Mouse (Mus musculus): ENCODE measurements around the gene Actr1a.

The Actr1a gene

DNA sequence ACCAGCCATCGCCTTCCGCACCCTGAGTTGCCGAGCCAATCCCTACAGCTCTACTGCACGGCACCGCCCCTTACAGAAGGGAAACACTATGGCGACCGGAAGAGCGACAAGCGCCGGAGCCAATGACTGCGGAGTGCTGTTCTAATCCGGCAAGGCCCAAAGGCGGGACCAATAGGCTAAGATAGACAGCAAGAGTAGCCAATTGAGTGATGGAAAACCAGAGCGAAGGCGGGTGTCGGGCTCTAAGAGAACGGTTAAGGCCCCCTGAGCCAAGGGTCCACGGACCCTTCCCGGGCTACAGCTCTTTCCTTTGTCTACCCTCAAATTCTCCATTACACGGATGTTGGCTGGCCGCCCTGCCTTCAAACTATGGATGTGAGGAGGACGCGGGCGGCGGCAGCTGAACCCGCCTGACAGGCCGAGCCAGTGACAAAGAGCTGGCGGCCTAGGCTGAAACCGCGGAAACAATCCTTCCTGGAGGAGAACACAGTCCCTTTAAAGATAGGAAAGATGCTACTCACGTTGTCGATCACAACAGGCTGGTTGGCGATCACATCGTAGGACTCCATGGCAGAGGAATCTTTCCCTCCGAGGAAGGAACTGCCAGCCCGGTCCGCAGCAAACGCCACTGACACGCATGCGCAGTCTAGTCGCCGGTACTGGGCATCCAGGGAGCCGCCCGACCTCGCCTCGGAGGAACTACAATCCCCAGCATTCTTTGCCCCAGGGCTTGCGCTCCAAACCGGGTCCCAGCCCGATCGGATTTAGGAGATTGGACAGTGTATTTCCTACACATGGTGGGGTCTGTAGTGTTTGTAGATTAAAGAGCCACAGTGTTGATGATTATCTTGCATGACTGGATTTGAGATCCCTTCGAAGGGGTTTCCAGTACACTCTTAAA lies at the start of gene Actr1a:
Gene Actr1a (minus strand): TSS at position 640 of the 901 bp plus-strand sequence.
- DNase-seq: peak; percentile 97

GRCm38 (mm10) chr19:46444209-46444608 lies 48.7 kb upstream of the Actr1a start:
- DNase-seq: peak; percentile 71

DNA sequence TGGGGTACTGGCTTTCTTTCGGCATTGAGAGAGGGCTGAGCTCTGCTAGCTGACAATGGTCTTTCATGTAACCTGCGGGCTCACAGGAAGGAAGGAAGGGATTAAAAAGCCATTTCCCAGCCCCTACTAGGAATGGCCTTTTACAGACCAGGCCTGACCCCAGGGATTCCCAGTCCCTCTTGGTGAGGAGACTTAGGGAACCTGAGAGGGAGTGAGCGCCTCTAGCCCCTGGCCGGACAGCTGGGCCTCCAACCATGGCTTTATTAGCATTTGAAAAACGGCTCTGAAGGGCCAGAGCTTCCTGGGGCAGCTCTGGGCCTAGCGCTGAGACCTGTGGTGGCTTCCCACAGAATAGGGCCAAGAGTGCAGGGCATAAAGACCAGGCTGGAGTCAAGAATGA lies 48.0 kb upstream of the Actr1a start:
- no peak for DNase-seq

- no peak for DNase-seq
Measured at GRCm38 (mm10) chr19:46435492-46435891, 39.9 kb upstream of the Actr1a start.

- no peak for DNase-seq
Measured at GRCm38 (mm10) chr19:46434591-46434990, 39.0 kb upstream of the Actr1a start.

GRCm38 (mm10) chr19:46434148-46434547 lies 38.6 kb upstream of the Actr1a start:
- no peak for DNase-seq

GRCm38 (mm10) chr19:46433712-46434111 lies 38.2 kb upstream of the Actr1a start:
- no peak for DNase-seq

DNA sequence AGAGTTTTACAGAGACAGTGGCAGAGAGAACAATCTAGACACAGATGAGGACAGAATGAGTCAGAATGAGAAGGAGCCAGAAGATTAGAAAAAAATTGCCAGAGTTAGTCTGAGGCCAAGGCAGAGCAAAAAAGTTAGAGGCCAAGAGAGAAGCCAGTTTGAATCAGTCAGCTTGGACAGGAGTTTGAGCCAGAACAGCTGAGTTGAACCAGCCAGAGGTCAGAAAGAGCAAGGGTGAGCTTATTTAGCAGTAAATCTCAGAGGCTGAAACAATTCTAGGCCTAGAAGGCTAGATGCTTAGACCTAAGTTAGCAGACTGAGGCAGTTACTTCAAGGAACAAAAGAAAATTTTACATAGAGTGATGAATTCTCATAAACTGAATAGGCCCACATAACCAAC lies 33.7 kb upstream of the Actr1a start:
- DNase-seq: no peak

DNA sequence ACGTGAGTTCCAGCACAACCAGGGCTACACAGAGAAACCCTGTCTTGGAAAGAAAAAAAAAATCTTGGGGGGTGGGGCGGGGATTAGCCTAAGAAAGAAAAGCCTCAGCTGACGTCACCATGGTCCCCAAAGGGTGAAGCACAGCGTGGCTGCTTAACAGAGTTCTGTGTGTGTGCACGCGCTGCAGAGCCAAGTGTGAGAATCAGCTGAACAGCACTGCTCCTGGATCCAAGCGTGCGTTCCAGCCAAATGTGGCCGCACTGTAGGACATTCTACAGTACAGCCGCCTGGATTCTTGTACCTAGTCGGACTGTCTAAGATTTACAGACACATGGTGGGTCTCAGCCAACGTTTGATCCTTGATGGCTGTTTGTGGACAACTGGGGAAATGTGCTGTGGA lies 30.9 kb upstream of the Actr1a start:
- DNase-seq: no peak

- DNase-seq: no peak
Measured at GRCm38 (mm10) chr19:46425266-46425665, 29.7 kb upstream of the Actr1a start.

GRCm38 (mm10) chr19:46422384-46423338 lies 27.1 kb upstream of the Actr1a start:
- DNase-seq: no peak

GRCm38 (mm10) chr19:46420410-46420809 lies 24.9 kb upstream of the Actr1a start:
- no peak for DNase-seq

GRCm38 (mm10) chr19:46418051-46418450 lies 22.5 kb upstream of the Actr1a start:
- DNase-seq: no peak

DNA sequence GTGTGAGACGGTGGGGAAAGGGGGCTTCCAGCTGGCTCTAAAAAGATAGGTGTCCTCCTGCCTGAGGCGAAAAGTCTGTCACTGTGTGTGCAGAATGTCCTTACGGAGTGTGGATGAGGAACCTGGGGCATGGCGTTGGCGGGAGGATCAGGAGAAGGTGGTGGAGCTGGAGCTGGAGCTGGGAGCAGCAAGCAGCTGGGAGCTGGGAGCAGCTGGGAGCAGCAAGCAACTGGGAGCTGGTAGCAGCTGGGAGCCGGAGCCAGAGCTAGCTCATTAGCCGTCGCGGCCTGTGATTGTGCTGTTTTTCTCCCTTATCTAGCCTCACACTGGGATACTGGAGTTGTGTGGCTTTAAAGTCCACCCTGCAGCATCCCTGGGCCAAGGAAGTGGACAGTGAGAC lies 20.7 kb upstream of the Actr1a start:
- no peak for DNase-seq

DNA sequence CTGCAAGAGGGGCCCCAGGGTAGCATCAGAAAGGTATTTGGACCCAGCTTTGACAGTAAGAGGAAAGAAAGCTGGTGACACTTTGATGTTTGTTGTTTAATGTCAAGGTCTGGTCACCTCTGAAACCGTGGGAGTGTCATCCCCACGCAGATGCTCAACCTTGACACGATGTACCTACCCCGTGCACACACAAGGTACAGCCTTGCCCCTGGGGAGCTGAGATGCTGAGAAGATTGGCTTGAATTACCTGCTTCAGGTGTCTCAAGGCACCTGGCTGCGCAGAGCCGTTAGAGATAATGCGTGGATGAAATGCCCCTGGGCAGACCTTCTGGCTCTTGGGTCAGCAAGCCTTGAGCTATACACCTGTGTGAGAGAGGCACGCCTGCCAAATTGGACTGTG lies 18.9 kb upstream of the Actr1a start:
- DNase-seq: no peak

DNA sequence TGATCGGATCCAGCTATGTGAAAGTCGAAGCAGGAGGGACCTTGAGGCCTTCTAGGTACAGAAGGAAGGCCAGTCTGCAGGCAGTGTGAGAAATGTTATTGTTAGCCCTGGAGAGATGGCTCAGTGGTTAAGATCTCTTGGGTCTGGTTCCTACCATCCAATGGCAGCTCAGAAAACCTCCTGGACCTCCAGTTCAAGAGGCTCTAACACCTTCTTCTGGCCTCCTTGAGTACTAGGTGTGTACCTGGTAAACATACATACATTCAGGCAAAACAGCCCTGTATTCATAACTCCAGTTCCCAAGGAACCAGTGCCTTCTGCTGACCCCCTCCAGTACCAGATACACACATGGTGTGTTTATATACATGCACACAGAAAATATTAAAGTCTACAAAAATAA lies 18.4 kb upstream of the Actr1a start:
- DNase-seq: no peak

DNA sequence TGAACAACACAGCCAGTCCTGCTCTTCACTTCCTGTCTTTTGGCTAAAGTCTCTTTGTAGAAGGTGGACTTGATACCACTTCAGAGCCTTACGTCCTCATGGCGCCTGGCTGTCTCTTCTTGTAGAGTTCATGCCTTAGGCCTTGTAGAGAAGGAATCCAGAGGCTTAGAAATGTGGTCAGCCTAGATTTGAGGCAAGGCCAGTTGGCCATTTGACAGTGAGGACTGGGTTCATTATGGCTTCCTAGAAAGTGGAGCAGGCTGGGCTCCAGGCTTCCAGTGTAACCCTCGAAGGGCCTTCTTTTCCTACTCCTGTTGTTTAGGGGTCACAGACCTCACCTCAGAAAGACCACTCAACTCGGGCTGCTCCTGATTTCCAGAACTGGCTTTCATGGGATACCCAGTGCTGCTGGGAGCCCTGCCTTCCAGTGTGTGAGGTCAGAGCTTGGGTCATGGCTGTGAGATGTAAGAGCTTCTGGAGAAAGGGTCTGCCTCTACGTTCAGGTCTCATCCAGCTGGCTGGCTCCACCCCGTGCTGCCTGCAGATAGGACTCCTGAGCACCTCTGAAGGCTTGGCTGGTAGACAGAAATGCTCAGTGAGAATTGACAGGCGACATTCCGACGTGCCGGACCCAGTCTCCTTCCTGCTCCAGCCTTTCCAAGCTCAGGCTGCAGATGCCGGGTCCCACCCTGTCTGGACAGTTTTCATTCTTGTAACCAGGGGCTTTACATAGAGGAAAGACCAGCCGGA lies 16.7 kb upstream of the Actr1a start:
- no peak for DNase-seq

- no peak for DNase-seq
Measured at GRCm38 (mm10) chr19:46409506-46409905, 14.0 kb upstream of the Actr1a start.

- no peak for DNase-seq
Measured at GRCm38 (mm10) chr19:46406592-46407386, 11.2 kb upstream of the Actr1a start.

DNA sequence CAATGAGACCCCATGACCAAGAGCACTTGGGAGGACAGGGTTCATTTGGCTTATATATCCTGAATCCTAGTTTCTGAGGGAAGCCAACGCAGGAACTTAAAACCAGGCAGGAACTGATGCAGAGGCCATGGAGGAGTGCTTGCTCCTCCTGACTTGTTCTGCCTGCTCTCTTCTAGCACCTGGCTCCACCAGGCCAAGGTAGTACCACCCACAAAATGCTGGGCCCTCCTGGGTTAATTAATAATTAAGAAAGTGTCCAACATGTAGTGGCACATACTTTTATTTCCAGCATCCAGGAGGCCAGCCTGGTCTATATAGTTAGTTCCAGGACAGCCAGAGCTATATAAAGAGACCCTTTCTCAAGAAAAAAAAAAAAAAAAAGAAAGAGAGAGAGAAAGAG lies 8.5 kb upstream of the Actr1a start:
- no peak for DNase-seq

DNA sequence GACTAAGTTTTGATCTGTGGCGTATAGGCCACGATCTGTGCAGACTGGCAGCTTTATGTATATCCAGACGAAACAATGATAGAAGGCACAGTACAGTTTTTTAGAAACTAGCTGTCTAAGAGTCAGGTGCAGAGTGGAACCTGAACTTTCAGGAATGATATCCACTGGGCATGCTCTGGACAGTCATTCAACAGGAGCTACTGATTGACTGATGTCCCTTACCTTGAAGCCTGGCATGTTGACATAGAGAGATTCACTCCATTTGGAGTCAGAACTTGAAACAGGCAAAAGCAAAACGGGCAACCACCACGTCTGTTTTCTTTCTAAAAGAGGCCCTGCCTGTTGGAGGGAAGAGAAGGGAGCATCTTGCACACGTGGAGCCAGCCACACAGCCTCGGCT lies 5.0 kb upstream of the Actr1a start:
- no peak for DNase-seq

- DNase-seq: no peak
Measured at GRCm38 (mm10) chr19:46399886-46400285, 4.3 kb upstream of the Actr1a start.

All from right cerebral cortex, postnatal 4 days (tissue).